Mouse (Mus musculus) ES-Bruce4 (cell line): ENCODE results near the gene Plgrkt.

Source experiments
- CTCF ChIP-seq: IDR thresholded peaks from one replicate; pipeline ENCODE4 v1.8.1; 2011; ENCODE audit warnings: low read depth, low read length
- POLR2A ChIP-seq: IDR thresholded peaks from one replicate; pipeline ENCODE4 v1.8.1; 2011; ENCODE audit warnings: low read length; ENCODE audit not compliant: insufficient read depth

- TF ChIP-seq POLR2A = no peak
- no peak for TF ChIP-seq CTCF
Measured at GRCm38 (mm10) chr19:29399786-29400185, 32.6 kb upstream of the Plgrkt start.
